Mouse (Mus musculus) myocyte (in vitro differentiated cells): ENCODE results near the gene Ints3.

ENCODE experiments used
- CEBPB ChIP-seq: IDR thresholded peaks from 2 replicates; pipeline ENCODE4 v1.6.1; 2011; ENCODE audit warnings: mild to moderate bottlenecking, moderate library complexity; ENCODE audit not compliant: poor library complexity, insufficient read depth, severe bottlenecking
- MAX ChIP-seq: IDR thresholded peaks from one replicate; pipeline ENCODE4 v1.6.1; 2011; ENCODE audit warnings: low read depth, mild to moderate bottlenecking, control low read depth
- MYOD1 ChIP-seq, 3 experiments: IDR thresholded peaks; one replicate each; pipeline ENCODE4 v1.6.1; 2011; ENCODE audit warnings: control low read depth in 2 of 3, low read depth in 2 of 3, mild to moderate bottlenecking in 2 of 3, moderate library complexity in 1 of 3; ENCODE audit not compliant: insufficient read length in 2 of 3, control insufficient read depth in 1 of 3
- POLR2A ChIP-seq: IDR thresholded peaks from one replicate; pipeline ENCODE4 v1.6.1; 2011; ENCODE audit warnings: low read depth, mild to moderate bottlenecking, control low read depth, moderate library complexity; ENCODE audit not compliant: insufficient read length
- POLR2AphosphoS2 ChIP-seq: IDR thresholded peaks from one replicate; pipeline ENCODE4 v1.6.1; 2011; ENCODE audit warnings: low read depth, control low read depth; ENCODE audit not compliant: insufficient read length
- REST ChIP-seq: IDR thresholded peaks from one replicate; pipeline ENCODE4 v1.6.1; 2011; ENCODE audit warnings: mild to moderate bottlenecking, control low read depth, moderate library complexity; ENCODE audit not compliant: insufficient read depth, insufficient read length
- SRF ChIP-seq: IDR thresholded peaks from one replicate; pipeline ENCODE4 v1.6.1; 2011; ENCODE audit warnings: low read depth; ENCODE audit not compliant: control insufficient read depth, insufficient read length
- TCF12 ChIP-seq: IDR thresholded peaks from one replicate; pipeline ENCODE4 v1.6.1; 2011; ENCODE audit warnings: mild to moderate bottlenecking, control low read depth; ENCODE audit not compliant: poor library complexity, insufficient read depth, severe bottlenecking
- USF1 ChIP-seq: IDR thresholded peaks from one replicate; pipeline ENCODE4 v1.6.1; 2011; ENCODE audit warnings: low read depth, mild to moderate bottlenecking, control low read depth, moderate library complexity

DNA sequence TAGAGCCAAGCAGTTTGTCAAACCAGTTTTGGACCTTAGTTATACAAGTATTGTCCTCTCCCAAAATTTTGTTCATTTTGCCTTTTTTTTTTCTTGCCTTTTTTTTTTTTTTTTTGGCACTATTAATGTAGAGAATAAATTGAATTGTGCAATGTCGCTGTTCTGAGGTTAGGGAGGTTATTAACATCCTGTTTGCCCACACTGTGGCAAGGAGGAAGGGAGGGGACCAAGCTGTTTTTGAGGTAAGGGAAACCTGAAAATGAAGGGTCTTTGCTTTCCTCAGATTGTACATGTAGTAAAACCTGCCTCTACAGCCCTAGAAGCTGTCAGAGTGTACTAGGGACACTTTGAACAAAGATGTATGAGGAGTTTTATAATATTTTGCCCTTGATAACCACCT lies 74.2 kb downstream of the Ints3 start:
- TF ChIP-seq POLR2A = no peak
- no peak for TF ChIP-seq SRF
- TF ChIP-seq USF1 = no peak
- TF ChIP-seq MYOD1 (IDR thresholded peaks at IDR 0.05; ENCODE audit: control insufficient read depth in 1 of 3, insufficient read length in 2 of 3, low read depth in 2 of 3) = no peak
- TF ChIP-seq REST = no peak
- TF ChIP-seq TCF12 = no peak
- TF ChIP-seq MAX = no peak
- TF ChIP-seq POLR2AphosphoS2 = no peak
- TF ChIP-seq CEBPB = no peak
